Mouse (Mus musculus) CH12.LX (cell line): Measurements from ENCODE around the gene Abca1.

ENCODE experiments used
- CHD1 ChIP-seq: IDR thresholded peaks from 2 replicates; pipeline ENCODE4 v1.6.1; 2012; ENCODE audit warnings: low read depth, low read length, improper control_type of control experiment, inconsistent platforms
- CTCF ChIP-seq, 2 experiments: IDR thresholded peaks in 1 of 2; conservative IDR thresholded peaks in 1 of 2; 2 replicates each; pipeline ENCODE4 v1.5.1; 2011 to 2012; ENCODE audit warnings: low read depth in 2 of 2, low read length in 2 of 2, improper control_type of control experiment in 1 of 2, inconsistent platforms in 1 of 2, mild to moderate bottlenecking in 1 of 2, moderate library complexity in 1 of 2
- POLR2A ChIP-seq: IDR thresholded peaks from 2 replicates; pipeline ENCODE4 v1.6.1; 2011; ENCODE audit warnings: low read depth, mild to moderate bottlenecking, improper control_type of control experiment, low read length
- RAD21 ChIP-seq: IDR thresholded peaks from 2 replicates; pipeline ENCODE4 v1.6.1; 2011; ENCODE audit warnings: low read depth, mild to moderate bottlenecking, low read length, improper control_type of control experiment, moderate library complexity
- USF2 ChIP-seq: conservative IDR thresholded peaks from 2 replicates; pipeline ENCODE4 v1.6.1; 2011; ENCODE audit warnings: low read depth, low read length, improper control_type of control experiment
- ZNF384 ChIP-seq: IDR thresholded peaks from 2 replicates; pipeline ENCODE4 v1.6.1; 2012; ENCODE audit warnings: low read depth, low read length, improper control_type of control experiment, inconsistent platforms

DNA sequence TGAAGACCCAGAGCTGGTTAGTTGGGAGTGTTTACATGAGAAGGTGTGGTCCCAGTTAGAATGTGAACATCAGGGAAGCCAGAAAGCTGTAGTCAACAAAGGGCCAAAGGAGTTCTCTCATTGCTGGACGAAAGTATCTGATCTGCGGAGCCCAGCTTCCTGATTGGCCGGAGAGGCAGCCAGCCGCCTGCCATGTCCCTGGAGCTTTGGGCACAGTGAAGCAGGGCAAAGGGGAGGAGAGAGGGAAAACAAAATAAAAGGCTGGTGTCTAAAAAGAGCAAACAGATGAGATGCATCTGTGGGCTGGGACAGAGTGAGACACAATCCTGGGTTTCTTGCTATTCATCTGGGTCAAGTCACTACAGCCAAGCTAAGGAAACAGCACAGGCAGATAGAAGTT lies 44.3 kb downstream of the Abca1 start:
- TF ChIP-seq RAD21 = no peak
- no peak for TF ChIP-seq CTCF (conservative IDR thresholded peaks at IDR 0.05 in 1 of 2, IDR thresholded peaks at IDR 0.05 in 1 of 2; ENCODE audit: low read depth in 2 of 2, low read length in 2 of 2)
- TF ChIP-seq POLR2A = no peak
- no peak for TF ChIP-seq ZNF384
- TF ChIP-seq USF2 = no peak
- no peak for TF ChIP-seq CHD1
